Mouse (Mus musculus): Measurements from ENCODE around the gene Slc11a1. TPM values are rescaled to one million over a fixed set of nuclear protein-coding genes. Genes with fewer than 3 reads are reported as not detected.

Slc11a1 gene
- polyA plus RNA-seq, 1 experiment from 2014 or later = 4.5 TPM

- H3K9ac ChIP-seq = no peak overlapping the region
- WGBS = 73% methylated on average over 5 of the region's 5 CpGs
Observed at GRCm38 (mm10) chr1:74359952-74360517, 15.0 kb upstream of the Slc11a1 start.

GRCm38 (mm10) chr1:74361812-74362211 is 13.2 kb upstream of the Slc11a1 start, which contains the start of gene Catip:
Gene Catip, plus strand, starts transcription at chr1:74362108.
- Histone ChIP-seq H3K27me3 (no peaks in the 10 kb centered on the region), H3K9me3 (no peaks in the 10 kb centered on the region), H3K27ac (no peak within 1 kb of the TSS), H3K4me1 (0 out of 2 replicates have a peak, but pooled peaks cover 7% of the 10 kb centered on the region), H3K4me2 (peak within 1 kb of the TSS; percentile 9; the same call in 1 of the 2 replicates), H3K9ac (no peak within 1 kb of the TSS), H3K36me3 (no peaks in the 10 kb centered on the region), H3K4me3 (no peak within 1 kb of the TSS)
- peak; percentile 77 for ATAC-seq (ENCODE audit: borderline replicate concordance, extremely low read depth, low FRiP score, low TSS enrichment)
- WGBS = 3% methylated on average over 2 of the region's 2 CpGs

More at GRCm38 (mm10) chr1:74359952-74360517, 15.0 kb upstream of the Slc11a1 start:
- H3K4me2 ChIP-seq = no peak overlapping the region
- H3K9me3 ChIP-seq = no peaks in the 10 kb centered on the region
- H3K27ac ChIP-seq = no peak overlapping the region
- no peaks in the 10 kb centered on the region for H3K27me3 ChIP-seq
- H3K4me3 ChIP-seq = no peak overlapping the region
- ATAC-seq (ENCODE audit: borderline replicate concordance, extremely low read depth, low FRiP score, low TSS enrichment) = no peak
- no peaks in the 10 kb centered on the region for H3K36me3 ChIP-seq
- H3K4me1 ChIP-seq = 0 out of 2 replicates have a peak, but pooled peaks cover 7% of the 10 kb centered on the region

DNA sequence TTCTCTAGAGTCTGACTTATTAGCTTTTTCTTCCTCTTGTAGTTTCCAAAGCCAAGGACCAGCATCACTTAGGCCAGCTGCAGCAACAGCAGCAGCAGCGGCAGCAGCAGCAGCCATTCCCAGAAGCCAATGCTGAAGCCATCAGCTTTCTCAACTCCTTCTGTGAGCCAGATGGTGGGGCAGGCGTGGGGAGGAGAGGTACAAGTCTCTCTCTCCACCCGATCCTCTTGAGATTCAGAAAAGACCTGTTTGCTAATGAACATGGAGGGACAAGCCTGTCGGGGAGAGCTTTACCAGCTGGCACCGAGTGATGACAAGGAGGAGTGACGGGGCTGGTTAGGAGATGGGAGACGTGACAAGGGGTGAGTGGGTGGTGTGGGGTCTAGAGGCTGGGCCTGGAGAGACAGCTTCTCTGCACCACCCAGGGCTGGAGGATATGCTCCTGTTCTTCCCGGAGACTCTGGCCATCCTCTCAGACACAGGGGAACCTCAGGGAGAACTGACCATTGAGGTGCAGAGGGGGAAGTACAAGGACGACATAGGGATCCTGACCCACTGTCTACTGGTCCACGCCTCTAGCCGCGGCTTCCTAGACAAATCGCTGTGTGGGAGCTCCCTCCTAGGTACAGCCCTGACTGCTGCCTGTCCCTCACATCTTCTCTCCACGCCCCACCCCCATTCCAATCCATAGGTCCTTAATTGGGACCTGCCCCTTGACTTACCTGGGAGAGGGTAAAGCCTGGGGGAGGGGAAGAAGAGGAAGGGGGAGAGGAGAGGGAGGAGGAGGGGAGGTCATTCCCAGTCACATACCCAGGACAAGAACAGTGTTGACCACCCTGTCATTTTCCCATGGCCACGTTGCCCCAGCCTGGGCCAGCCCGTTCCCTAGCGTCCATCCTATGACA is 12.4 kb upstream of the Slc11a1 start:
- Histone ChIP-seq H3K4me1 (peaks cover 8% of the 10 kb centered on the region), H3K4me3 (no peak overlapping the region), H3K9ac (no peak overlapping the region), H3K27me3 (no peaks in the 10 kb centered on the region), H3K27ac (no peak overlapping the region), H3K4me2 (peak overlapping the region; percentile 9; the same call in 1 of the 2 replicates), H3K9me3 (no peaks in the 10 kb centered on the region), H3K36me3 (no peaks in the 10 kb centered on the region)
- peak; percentile 34 for ATAC-seq (ENCODE audit: borderline replicate concordance, extremely low read depth, low FRiP score, low TSS enrichment)
- WGBS = 54% methylated on average over 17 of the region's 17 CpGs

GRCm38 (mm10) chr1:74363437-74363836 is 11.6 kb upstream of the Slc11a1 start:
- WGBS = 55% methylated on average over 5 of the region's 5 CpGs
- no peak for ATAC-seq (ENCODE audit: borderline replicate concordance, extremely low read depth, low FRiP score, low TSS enrichment)
- H3K27ac ChIP-seq = no peak overlapping the region

DNA sequence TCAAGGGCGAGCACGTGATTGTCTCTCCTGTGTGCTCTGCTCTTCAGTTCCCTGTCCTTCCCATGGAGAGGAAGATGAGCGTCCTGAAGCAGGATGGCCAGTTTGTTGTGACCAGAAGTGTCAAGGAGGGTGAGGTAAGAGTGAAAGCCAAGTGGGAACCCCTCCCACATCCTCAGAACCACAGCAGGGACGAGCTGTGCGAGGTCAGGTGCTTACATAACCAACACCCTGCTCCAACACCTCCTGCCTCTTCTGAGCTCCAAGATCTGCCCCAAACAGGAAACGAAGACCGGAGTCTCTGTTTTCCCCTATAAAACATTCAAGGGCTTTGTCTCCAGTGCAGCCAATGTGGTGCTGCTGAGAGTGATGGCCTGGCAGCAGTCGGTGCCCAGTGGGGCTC is 10.7 kb upstream of the Slc11a1 start:
- WGBS = 53% methylated on average over 8 of the region's 8 CpGs
- Histone ChIP-seq H3K4me3 (no peak overlapping the region), H3K36me3 (no peaks in the 10 kb centered on the region), H3K9me3 (no peaks in the 10 kb centered on the region), H3K27ac (no peak overlapping the region), H3K27me3 (no peaks in the 10 kb centered on the region), H3K4me1 (peaks cover 17% of the 10 kb centered on the region), H3K9ac (no peak overlapping the region), H3K4me2 (no peak overlapping the region)
- ATAC-seq (ENCODE audit: borderline replicate concordance, extremely low read depth, low FRiP score, low TSS enrichment) = no peak

More at GRCm38 (mm10) chr1:74363437-74363836, 11.6 kb upstream of the Slc11a1 start:
- Histone ChIP-seq H3K9ac (no peak overlapping the region), H3K4me2 (no peak overlapping the region), H3K36me3 (no peaks in the 10 kb centered on the region), H3K4me1 (peaks cover 16% of the 10 kb centered on the region), H3K9me3 (no peaks in the 10 kb centered on the region), H3K27me3 (no peaks in the 10 kb centered on the region), H3K4me3 (no peak overlapping the region)

- WGBS = 10% methylated on average over 34 of the region's 34 CpGs
- H3K27ac ChIP-seq = no peak overlapping the region
- peak overlapping the region; percentile 39 for H3K9ac ChIP-seq
Observed at GRCm38 (mm10) chr1:74367886-74368645, 6.9 kb upstream of the Slc11a1 start.

DNA sequence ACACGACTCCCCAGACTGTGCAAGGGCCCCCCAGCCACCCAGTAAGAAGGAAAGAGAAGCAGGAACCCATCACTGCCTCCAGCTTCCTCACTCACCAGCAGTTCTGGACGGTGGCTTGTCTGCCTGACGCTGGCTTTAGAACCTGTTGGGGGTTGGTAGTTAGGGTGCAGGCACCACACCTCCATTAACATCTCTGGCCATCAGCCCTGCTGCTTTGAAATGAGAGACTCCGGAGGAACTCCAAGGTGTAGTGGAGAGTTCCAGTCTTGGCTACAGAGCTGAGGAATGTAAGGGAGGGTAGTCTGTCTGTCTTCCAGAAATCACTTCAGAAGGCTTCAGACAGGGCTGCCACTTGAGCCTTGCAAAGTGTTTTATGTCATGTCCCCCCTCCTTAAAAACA is 5.0 kb upstream of the Slc11a1 start:
- H3K4me3 ChIP-seq = no peak overlapping the region
- peaks cover 10% of the 10 kb centered on the region for H3K4me1 ChIP-seq
- WGBS = 45% methylated on average over 4 of the region's 4 CpGs
- H3K9me3 ChIP-seq = no peaks in the 10 kb centered on the region
- H3K27me3 ChIP-seq = no peaks in the 10 kb centered on the region
- ATAC-seq (ENCODE audit: borderline replicate concordance, extremely low read depth, low FRiP score, low TSS enrichment) = no peak
- H3K27ac ChIP-seq = no peak overlapping the region
- no peaks in the 10 kb centered on the region for H3K36me3 ChIP-seq
- H3K4me2 ChIP-seq = no peak overlapping the region
- H3K9ac ChIP-seq = no peak overlapping the region

More at GRCm38 (mm10) chr1:74367886-74368645, 6.9 kb upstream of the Slc11a1 start:
- H3K27me3 ChIP-seq = no peaks in the 10 kb centered on the region
- H3K36me3 ChIP-seq = no peaks in the 10 kb centered on the region
- H3K4me3 ChIP-seq = peak overlapping the region; percentile 30
- no peaks in the 10 kb centered on the region for H3K9me3 ChIP-seq
- peak; percentile 91 for ATAC-seq (ENCODE audit: borderline replicate concordance, extremely low read depth, low FRiP score, low TSS enrichment)
- H3K4me2 ChIP-seq = peak overlapping the region; percentile 73
- H3K4me1 ChIP-seq = peaks cover 10% of the 10 kb centered on the region

DNA sequence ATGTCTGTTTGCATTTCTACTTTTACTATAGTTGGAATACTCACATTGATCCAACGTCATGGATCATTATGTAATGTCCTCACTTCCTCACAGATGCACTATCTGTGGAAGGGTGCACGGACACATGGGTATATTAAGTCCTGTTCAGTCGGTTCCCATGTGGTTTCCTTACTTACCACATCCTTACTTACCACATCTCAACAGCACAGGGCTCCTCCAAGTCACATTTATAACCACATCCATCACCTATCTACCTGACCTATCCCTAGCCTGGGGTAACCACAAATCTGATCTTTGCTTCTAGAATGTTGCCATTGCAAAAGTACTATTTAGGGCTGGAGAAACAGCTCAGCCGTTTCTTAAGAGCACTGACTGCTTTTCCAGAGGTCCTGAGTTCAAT is 1.6 kb upstream of the Slc11a1 start:
- no peaks in the 10 kb centered on the region for H3K36me3 ChIP-seq
- ATAC-seq (ENCODE audit: borderline replicate concordance, extremely low read depth, low FRiP score, low TSS enrichment) = no peak
- H3K4me3 ChIP-seq = no peak overlapping the region
- H3K4me1 ChIP-seq = peaks cover 1% of the 10 kb centered on the region; the same call in 1 of the 2 replicates
- H3K9me3 ChIP-seq = no peaks in the 10 kb centered on the region
- H3K4me2 ChIP-seq = no peak overlapping the region
- no peak overlapping the region for H3K9ac ChIP-seq
- no peaks in the 10 kb centered on the region for H3K27me3 ChIP-seq
- no peak overlapping the region for H3K27ac ChIP-seq
- WGBS = 51% methylated on average over 4 of the region's 4 CpGs

DNA sequence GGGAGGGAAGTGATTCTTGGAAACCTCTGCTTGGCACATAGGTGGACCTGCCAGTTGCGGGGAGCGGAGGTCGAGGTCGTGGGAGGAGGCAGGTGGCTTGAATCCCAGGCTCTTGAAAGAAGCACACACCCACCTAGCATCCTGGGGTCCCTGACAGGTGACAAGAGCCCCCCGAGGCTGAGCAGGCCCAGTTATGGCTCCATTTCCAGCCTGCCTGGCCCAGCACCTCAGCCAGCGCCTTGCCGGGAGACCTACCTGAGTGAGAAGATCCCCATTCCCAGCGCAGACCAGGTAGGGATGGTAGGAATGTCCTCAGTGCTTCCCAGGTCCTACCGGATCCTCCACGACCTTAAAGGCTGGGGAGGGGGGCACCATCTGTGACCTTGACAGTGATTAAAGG is 566 bp downstream of the Slc11a1 start:
- Histone ChIP-seq H3K27me3 (no peaks in the 10 kb centered on the region), H3K4me2 (no peak overlapping the region), H3K27ac (no peak overlapping the region), H3K9me3 (no peaks in the 10 kb centered on the region), H3K9ac (no peak overlapping the region), H3K36me3 (no peaks in the 10 kb centered on the region), H3K4me3 (no peak overlapping the region), H3K4me1 (no peaks in the 10 kb centered on the region; the same call in 1 of the 2 replicates)
- no peak for ATAC-seq (ENCODE audit: borderline replicate concordance, extremely low read depth, low FRiP score, low TSS enrichment)
- 73% methylated on average over 10 of the region's 10 CpGs for WGBS

DNA sequence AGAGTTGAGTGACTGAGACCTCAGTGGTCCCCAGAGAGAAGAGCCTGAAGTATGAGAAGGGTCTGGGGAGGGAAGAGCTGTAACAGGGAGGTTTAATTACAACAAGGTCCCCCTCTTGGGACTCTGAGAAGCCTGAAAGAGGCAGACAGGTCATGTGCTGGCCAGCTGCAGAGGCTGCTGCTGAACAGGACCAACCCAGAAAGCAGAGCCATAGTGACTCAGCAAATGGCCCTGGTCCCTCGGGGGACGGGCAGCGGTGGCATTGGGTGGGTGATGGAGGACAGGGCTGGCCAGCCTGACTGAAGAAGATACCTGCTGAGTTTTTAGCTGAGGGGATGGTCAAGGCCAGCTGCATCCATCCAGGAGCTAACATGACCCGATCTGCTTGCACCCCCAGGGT is 1.4 kb downstream of the Slc11a1 start:
- Histone ChIP-seq H3K9ac (no peak overlapping the region), H3K4me2 (no peak overlapping the region), H3K27me3 (no peaks in the 10 kb centered on the region), H3K36me3 (no peaks in the 10 kb centered on the region), H3K4me1 (no peaks in the 10 kb centered on the region; the same call in 1 of the 2 replicates), H3K27ac (no peak overlapping the region), H3K9me3 (no peaks in the 10 kb centered on the region), H3K4me3 (no peak overlapping the region)
- no peak for ATAC-seq (ENCODE audit: borderline replicate concordance, extremely low read depth, low FRiP score, low TSS enrichment)
- 73% methylated on average over 4 of the region's 4 CpGs for WGBS

GRCm38 (mm10) chr1:74379058-74379504 is 4.1 kb downstream of the Slc11a1 start:
- Histone ChIP-seq H3K36me3 (no peaks in the 10 kb centered on the region), H3K9me3 (no peaks in the 10 kb centered on the region)
- WGBS = 79% methylated on average over 7 of the region's 7 CpGs

More at GRCm38 (mm10) chr1:74379058-74379504, 4.1 kb downstream of the Slc11a1 start:
- Histone ChIP-seq H3K4me1 (no peaks in the 10 kb centered on the region; the same call in 1 of the 2 replicates), H3K4me2 (no peak overlapping the region), H3K4me3 (no peak overlapping the region), H3K9ac (no peak overlapping the region), H3K27me3 (no peaks in the 10 kb centered on the region), H3K27ac (no peak overlapping the region)
- no peak for ATAC-seq (ENCODE audit: borderline replicate concordance, extremely low read depth, low FRiP score, low TSS enrichment)

All from lung, embryonic 15.5 days (tissue).